Mouse (Mus musculus): Measurements from ENCODE around the gene Pkmyt1.

Pkmyt1 gene

GRCm38 (mm10) chr17:23771284-23772218 lies 45.4 kb downstream of the Pkmyt1 start, which contains the start of gene Flywch1:
TSS of gene Flywch1 (minus strand) at chr17:23771602.
- in situ Hi-C loops (cut with MboI; ENCODE audit: low pct_unique_long_range_greater_than_20kb in 1 of 2, low sequenced_read_pairs in 2 of 2, unreplicated experiment in 1 of 2), result loop anchor here (10.0 to 25.0 kb wide), 2 partner anchors 191 to 193 kb away; partner anchors contain the start of gene Sbpl (in 1 of the 2)

DNA sequence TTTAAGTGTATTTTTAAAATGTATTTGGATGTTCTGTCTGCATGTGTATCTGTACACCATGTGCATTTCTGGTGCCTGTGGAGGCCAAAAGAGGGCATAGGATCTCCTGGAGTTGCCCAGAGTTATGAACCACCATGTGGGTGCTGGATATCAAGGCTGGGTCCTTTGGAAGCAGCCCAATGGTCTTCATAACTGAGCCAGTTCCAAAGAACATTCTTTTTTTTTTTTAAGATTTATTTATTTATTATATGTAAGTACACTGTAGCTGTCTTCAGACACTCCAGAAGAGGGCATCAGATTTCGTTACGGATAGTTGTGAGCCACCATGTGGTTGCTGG lies 46.1 kb downstream of the Pkmyt1 start:
- in situ Hi-C loops (cut with MboI; ENCODE audit: low pct_unique_long_range_greater_than_20kb in 1 of 2, low sequenced_read_pairs in 2 of 2, unreplicated experiment in 1 of 2), result loop anchor here (10.0 to 25.0 kb wide), 2 partner anchors 190 to 193 kb away; partner anchors contain the start of gene Sbpl (in 1 of the 2)

GRCm38 (mm10) chr17:23773676-23774075 lies 47.5 kb downstream of the Pkmyt1 start:
- in situ Hi-C loops (cut with MboI; ENCODE audit: low pct_unique_long_range_greater_than_20kb in 1 of 2, low sequenced_read_pairs in 2 of 2, unreplicated experiment in 1 of 2), result loop anchor here (10.0 to 25.0 kb wide), 2 partner anchors 189 to 191 kb away; partner anchors contain the start of gene Sbpl (in 1 of the 2)

DNA sequence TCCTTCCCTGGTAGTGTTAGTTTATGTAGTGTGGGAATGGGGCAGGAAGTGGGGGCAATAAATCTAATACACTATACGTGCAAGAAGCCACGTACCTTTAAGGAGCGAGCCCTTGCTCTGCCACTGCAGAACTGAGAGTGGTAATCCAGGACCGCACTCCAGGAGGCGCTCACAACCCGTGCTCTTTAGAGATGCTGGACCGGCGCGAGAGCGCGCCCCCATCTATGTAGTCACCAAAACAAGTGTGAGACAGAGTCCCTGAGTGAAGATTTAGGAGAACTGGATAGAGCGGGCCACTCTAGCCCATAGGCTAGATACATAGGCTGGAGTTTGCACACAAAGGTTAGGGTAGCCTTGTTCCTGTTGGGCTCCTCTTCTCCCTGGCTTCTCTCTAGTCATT lies 48.0 kb downstream of the Pkmyt1 start:
- in situ Hi-C loops (cut with MboI; ENCODE audit: low pct_unique_long_range_greater_than_20kb in 1 of 2, low sequenced_read_pairs in 2 of 2, unreplicated experiment in 1 of 2), result loop anchor here (10.0 to 25.0 kb wide), 2 partner anchors 188 to 191 kb away; partner anchors contain the start of gene Sbpl (in 1 of the 2)

DNA sequence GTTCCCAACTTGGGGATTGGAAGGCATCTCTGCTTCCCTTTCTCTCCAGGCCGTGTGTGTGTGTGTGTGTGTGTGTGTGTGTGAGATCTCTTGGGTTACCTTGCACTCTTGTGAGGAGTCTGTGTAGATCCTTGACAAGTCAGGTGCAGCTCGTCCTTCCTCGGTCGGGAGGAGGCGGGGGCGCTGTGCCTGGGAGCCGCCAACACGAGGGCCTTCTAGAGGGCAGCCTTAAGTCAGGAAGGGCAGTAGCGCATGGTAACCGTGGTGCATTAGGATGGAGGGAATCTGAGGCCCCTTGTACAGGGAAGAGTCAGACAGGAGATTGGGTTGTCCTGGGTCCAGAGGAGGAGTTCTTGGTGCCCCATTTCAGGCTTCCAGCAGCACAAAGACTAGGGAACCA lies 50.1 kb downstream of the Pkmyt1 start:
- in situ Hi-C loops (cut with MboI; ENCODE audit: low pct_unique_long_range_greater_than_20kb in 1 of 2, low sequenced_read_pairs in 2 of 2, unreplicated experiment in 1 of 2), result loop anchor here in 1 of 2 experiments (10.0 kb wide), 1 partner anchor 189 kb away; no protein-coding TSS in a partner anchor

DNA sequence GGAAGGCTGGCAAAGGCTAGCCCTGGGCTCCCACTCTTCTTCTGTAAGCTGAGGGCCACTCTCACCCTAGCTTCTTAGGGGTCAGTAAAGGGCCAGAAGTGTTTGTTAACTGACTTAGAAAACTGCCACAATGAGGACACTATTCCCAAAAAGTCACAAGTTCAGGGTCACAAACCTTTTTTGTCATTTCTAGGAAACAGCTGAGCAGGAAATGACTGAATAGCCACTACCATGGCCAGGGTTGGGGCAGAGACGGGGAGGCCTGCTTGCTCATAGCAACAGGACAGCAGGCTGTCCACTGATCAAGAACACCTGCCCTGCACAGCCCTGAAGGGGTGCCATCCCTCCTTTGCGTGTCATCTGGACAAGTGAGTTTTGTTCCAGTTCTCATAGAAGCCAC lies 51.0 kb downstream of the Pkmyt1 start:
- in situ Hi-C loops (cut with MboI; ENCODE audit: low pct_unique_long_range_greater_than_20kb in 1 of 2, low sequenced_read_pairs in 2 of 2, unreplicated experiment in 1 of 2), result loop anchor here in 1 of 2 experiments (10.0 kb wide), 1 partner anchor 188 kb away; no protein-coding TSS in a partner anchor

DNA sequence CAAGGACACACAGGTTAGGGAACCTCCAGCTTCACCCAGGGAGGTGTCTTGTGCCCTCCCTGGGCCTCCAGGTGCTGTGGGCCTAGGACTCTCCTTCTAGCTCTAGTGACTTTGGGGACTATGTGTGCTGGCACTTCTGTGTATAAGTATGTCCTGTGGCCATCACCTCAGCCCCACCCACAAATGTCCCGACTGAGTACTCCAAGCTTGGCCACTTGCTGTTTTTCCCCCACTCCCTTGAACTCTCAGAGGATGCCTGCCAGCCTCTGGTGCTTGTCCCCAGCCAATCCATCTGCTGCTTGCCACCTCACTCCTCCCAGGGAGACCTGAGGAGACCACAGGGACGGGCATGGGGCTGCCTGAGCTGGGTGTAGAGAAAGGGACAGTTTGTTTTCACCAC lies 52.3 kb downstream of the Pkmyt1 start:
- in situ Hi-C loops (cut with MboI; ENCODE audit: low pct_unique_long_range_greater_than_20kb in 1 of 2, low sequenced_read_pairs in 2 of 2, unreplicated experiment in 1 of 2), result loop anchor here in 1 of 2 experiments (10.0 kb wide), 1 partner anchor 186 kb away; no protein-coding TSS in a partner anchor

DNA sequence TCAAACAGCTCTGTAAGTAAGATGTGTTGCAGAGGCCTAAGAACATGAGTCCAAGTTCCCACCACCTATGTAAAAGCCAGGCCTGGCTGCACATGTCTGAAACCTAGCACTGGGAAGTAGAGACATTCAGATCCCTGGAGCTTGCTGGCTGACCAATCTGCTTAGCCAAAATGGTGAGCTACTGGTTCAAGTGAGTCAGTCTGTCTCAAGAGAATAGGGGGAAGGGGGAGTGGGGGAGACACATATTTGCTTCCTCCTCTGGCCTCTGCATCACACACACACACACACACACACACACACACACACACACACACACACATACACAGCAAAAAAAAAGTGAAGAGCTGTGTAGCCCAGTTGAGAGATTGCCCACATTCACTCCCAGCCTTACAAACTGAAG lies 57.2 kb downstream of the Pkmyt1 start:
- in situ Hi-C loops (cut with MboI; ENCODE audit: low pct_unique_long_range_greater_than_20kb in 1 of 2, low sequenced_read_pairs in 2 of 2, unreplicated experiment in 1 of 2), result loop anchor here in 1 of 2 experiments (5.0 kb wide), 1 partner anchor 54 kb away; the partner anchor contains the start of gene Prss33

- in situ Hi-C loops (cut with MboI; ENCODE audit: low pct_unique_long_range_greater_than_20kb in 1 of 2, low sequenced_read_pairs in 2 of 2, unreplicated experiment in 1 of 2), result no loop called here
These were observed 59.7 kb downstream of the Pkmyt1 start, which contains the start of gene Flywch2 for GRCm38 (mm10) chr17:23785561-23786471. TSS of gene Flywch2 (minus strand) at chr17:23786081.
